Mouse (Mus musculus) G1E (cell line): ENCODE measurements at regions not wholly inside any gene's neighbourhood (a gene's known extent, or its start where the extent isn't known, plus 50 kb on each side); places are given as distances from the start of the nearest gene placed in this dataset.

Experiments used
- ATAC-seq: 2 replicates; pipeline ENCODE4 v1.8.0; 2016; ENCODE audit warnings: mild to moderate bottlenecking; ENCODE audit not compliant: insufficient number of reproducible peaks, poor library complexity, low FRiP score, severe bottlenecking; ENCODE audit errors: extremely low read depth
- DNase-seq: peaks from one replicate; pipeline ENCODE4 v3.0.0; 2012; ENCODE audit warnings: low spot score
- H3K27me3 ChIP-seq: 2 replicates; pipeline ENCODE4 v1.6.1; 2012; ENCODE audit warnings: mild to moderate bottlenecking, low read length, inconsistent platforms; ENCODE audit not compliant: insufficient read depth
- H3K36me3 ChIP-seq: replicated peaks from 2 replicates; pipeline ENCODE3; 2012; ENCODE audit warnings: mild to moderate bottlenecking, inconsistent platforms
- H3K4me1 ChIP-seq: 2 replicates; pipeline ENCODE4 v1.6.1; 2012; ENCODE audit warnings: low read depth, low read length, inconsistent platforms, mixed read lengths; ENCODE audit not compliant: insufficient read depth
- H3K4me3 ChIP-seq: 2 replicates; pipeline ENCODE4 v1.5.1; 2012; ENCODE audit warnings: low read depth, mild to moderate bottlenecking, inconsistent platforms, low read length, moderate library complexity, mixed read lengths
- H3K9me3 ChIP-seq: replicated peaks from 2 replicates; pipeline ENCODE4 v1.6.1; 2012; ENCODE audit warnings: inconsistent platforms
- CTCF ChIP-seq: IDR thresholded peaks from 2 replicates; pipeline ENCODE4 v1.5.1; 2012; ENCODE audit warnings: low read depth, low read length, inconsistent platforms, mixed read lengths
- GATA1 ChIP-seq: IDR thresholded peaks from 2 replicates; pipeline ENCODE4 v1.6.1; 2012; ENCODE audit warnings: borderline replicate concordance, low read length, inconsistent platforms, mixed read lengths
- GATA2 ChIP-seq: IDR thresholded peaks from 2 replicates; pipeline ENCODE4 v1.6.1; 2012; ENCODE audit warnings: low read depth, low read length, inconsistent platforms, borderline replicate concordance
- POLR2AphosphoS5 ChIP-seq: IDR thresholded peaks from 2 replicates; pipeline ENCODE4 v1.6.1; 2012; ENCODE audit warnings: low read depth, low read length, inconsistent platforms; ENCODE audit not compliant: insufficient replicate concordance
- TAL1 ChIP-seq: conservative IDR thresholded peaks from 2 replicates; pipeline ENCODE4 v1.6.1; 2012; ENCODE audit warnings: low read depth, low read length, inconsistent platforms, mixed read lengths

DNA sequence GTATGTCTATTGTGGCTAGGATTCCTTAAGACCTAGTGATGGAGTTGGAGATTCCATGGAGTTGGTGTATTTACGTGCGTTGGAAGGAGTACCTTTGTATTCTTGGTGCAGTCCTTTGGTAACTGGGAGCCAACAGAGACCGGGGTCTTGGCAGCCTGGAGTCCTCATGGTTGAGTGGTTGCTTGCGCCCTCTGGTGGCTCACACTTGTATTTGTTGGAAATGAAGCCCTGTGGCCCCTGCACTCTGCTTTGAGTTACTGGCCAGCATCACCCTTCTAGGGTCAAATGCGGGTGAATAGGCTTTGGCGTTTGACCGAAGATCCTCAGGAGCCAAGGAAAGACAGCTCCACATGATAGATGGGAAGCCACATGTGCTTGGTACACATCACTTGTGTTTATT lies 207.1 kb downstream of the Fam169b start:
- DNase-seq (no peak), ATAC-seq (no peak)
- peaks cover 31% of the 10 kb centered on the region for H3K9me3 ChIP-seq
- TF ChIP-seq GATA1, result no peak
- no peak for TF ChIP-seq TAL1
- TF ChIP-seq CTCF, result no peak
- TF ChIP-seq POLR2AphosphoS5, result no peak
- TF ChIP-seq GATA2, result no peak
- H3K4me3 ChIP-seq, result no peak overlapping the region
- no peaks in the 10 kb centered on the region for H3K4me1 ChIP-seq
- H3K27me3 ChIP-seq, result no peaks in the 10 kb centered on the region
- H3K36me3 ChIP-seq, result no peaks in the 10 kb centered on the region

DNA sequence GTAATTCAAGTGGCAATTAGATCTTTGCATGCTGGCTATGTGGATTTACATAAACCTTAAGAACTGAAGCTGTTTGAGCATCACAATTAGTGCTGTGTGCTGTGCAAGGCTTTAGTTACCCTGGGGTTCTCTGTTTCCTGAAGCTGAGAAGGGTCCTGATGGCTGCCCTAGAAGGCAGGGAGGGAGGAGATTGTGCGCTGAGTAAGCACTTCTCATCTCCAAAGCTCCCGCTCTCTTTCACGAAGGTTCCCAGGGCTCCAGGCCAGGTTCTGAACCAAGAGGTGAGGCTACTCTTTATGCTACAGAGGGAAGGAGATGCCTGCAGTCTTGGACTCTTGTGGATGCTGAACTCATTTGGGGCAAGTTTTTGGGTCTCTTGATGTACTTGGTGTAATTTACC lies 206.7 kb downstream of the Fam169b start:
- DNase-seq (no peak), ATAC-seq (no peak)
- no peak for TF ChIP-seq GATA2
- no peak for TF ChIP-seq POLR2AphosphoS5
- TF ChIP-seq CTCF, result no peak
- TF ChIP-seq TAL1, result no peak
- TF ChIP-seq GATA1, result no peak
- Histone ChIP-seq H3K4me1 (no peaks in the 10 kb centered on the region), H3K27me3 (no peaks in the 10 kb centered on the region), H3K4me3 (no peak overlapping the region), H3K36me3 (no peaks in the 10 kb centered on the region), H3K9me3 (peaks cover 30% of the 10 kb centered on the region)

DNA sequence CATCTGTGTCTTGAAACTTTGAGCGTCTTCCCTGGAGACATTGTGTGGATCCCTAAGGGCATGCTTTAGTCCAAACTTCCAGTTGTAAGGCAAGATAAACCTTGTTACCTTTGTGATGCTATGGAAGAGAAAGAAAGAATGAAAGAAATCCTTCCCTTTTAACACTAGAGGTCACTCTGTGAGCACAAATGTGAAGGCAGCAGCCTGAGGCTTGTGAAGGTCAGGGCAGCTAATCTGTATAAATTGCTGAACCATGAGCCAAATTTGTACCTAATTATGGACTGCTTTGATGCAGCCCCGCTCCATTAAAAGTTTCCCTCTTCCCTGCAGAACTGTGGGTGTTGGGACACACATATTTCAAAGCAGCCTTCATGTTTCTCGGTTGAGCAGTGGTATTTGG lies 204.4 kb downstream of the Fam169b start:
- Histone ChIP-seq H3K4me3 (no peak overlapping the region), H3K27me3 (no peaks in the 10 kb centered on the region), H3K36me3 (no peaks in the 10 kb centered on the region), H3K4me1 (no peaks in the 10 kb centered on the region), H3K9me3 (peaks cover 24% of the 10 kb centered on the region)
- DNase-seq (no peak), ATAC-seq (no peak)
- TF ChIP-seq TAL1, result no peak
- TF ChIP-seq GATA1, result no peak
- TF ChIP-seq CTCF, result no peak
- TF ChIP-seq POLR2AphosphoS5, result no peak
- no peak for TF ChIP-seq GATA2

DNA sequence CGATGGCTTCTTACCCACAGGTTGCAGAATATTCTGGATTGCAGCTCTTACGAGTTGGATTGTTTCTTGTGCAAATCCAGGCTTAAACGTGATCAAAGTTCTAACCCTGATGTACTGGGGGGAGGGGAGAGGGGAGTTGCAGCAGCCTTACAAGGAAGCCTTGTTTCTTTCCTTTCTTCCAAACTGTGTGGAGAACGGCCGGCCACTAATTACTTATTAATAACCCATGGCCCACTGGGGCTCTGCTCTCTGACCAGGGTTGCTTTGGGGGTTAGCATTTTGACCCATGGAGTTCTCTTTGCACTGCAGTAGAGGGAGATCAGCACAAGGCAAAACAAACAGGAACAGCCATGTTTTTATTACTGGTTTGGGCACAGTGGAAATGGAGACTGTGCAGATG lies 199.2 kb downstream of the Fam169b start:
- H3K4me3 ChIP-seq, result no peak overlapping the region

DNA sequence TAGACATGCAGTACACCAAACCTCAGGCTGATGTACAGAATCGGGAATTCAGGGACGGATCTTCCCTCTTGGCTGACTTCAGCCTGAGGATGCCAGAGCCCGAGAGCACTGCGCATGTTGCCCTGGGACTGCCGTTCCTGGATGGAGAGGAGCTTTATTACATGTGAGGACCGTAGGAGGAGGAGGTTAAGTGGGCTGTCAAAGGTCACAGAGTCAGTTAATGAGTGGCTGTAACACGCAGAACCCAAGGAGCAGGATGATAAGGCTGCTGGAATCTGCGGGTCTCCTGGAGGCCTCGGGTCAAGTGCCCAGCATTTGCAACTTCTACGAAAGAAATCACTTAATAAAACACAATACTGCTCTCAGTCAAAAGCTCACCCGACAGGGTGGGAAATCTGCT lies 197.3 kb downstream of the Fam169b start:
- ATAC-seq (no peak), DNase-seq (no peak)
- no peaks in the 10 kb centered on the region for H3K36me3 ChIP-seq
- no peaks in the 10 kb centered on the region for H3K4me1 ChIP-seq
- no peak for TF ChIP-seq CTCF
- no peak for TF ChIP-seq TAL1
- H3K4me3 ChIP-seq, result no peak overlapping the region
- no peaks in the 10 kb centered on the region for H3K27me3 ChIP-seq
- peaks cover 41% of the 10 kb centered on the region for H3K9me3 ChIP-seq

More for the DNA sequence above, 199.2 kb downstream of the Fam169b start:
- Histone ChIP-seq H3K4me1 (no peaks in the 10 kb centered on the region), H3K27me3 (no peaks in the 10 kb centered on the region), H3K36me3 (no peaks in the 10 kb centered on the region), H3K9me3 (peaks cover 37% of the 10 kb centered on the region)
- no peak for TF ChIP-seq CTCF
- TF ChIP-seq GATA2, result no peak
- no peak for TF ChIP-seq POLR2AphosphoS5
- TF ChIP-seq GATA1, result no peak
- TF ChIP-seq TAL1, result no peak
- no peak for ATAC-seq
- DNase-seq, result no peak

DNA sequence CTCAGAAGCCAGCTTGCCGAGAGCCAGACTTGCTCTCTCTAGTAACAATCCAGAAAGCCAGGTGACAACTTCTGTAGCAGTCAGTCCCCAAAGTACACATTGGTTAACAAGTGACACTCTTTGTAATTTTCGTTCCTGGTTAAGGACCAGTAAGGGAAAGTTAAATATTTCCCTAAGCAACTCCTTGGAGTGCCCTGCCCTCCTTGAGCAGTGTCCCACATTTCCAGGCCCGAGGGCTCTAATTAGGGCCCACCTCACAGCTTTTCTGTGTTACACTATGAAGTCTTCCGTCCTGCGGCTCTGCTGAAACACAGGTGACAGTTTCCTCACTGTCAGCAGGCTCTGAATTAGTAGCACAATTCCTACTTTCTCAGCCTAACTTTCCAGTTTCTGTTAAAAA lies 194.9 kb downstream of the Fam169b start:
- no peaks in the 10 kb centered on the region for H3K27me3 ChIP-seq
- ATAC-seq (no peak), DNase-seq (no peak)
- no peak overlapping the region for H3K4me3 ChIP-seq
- no peak for TF ChIP-seq GATA2
- H3K9me3 ChIP-seq, result peaks cover 44% of the 10 kb centered on the region
- no peaks in the 10 kb centered on the region for H3K4me1 ChIP-seq
- no peaks in the 10 kb centered on the region for H3K36me3 ChIP-seq

DNA sequence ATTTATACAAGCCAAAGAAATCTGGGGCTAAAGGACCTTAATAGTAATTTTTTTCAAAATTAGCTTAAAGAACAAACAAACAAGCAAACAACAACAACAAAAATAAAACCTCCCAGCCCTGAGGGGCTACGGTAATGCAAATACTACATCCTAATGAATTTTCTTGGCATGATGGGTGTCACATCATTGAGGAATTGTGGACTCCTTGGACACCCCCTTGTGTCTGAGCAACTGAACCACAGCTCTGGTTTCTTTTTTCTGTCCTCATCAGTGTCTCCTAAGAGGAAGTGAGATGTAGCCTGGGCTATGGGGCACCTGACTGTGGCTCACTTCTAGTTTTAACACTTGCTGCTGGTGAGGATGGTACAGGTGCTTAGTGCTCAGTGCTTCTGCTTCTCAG lies 184.2 kb downstream of the Fam169b start:
- Histone ChIP-seq H3K4me3 (no peak overlapping the region), H3K36me3 (no peaks in the 10 kb centered on the region), H3K27me3 (no peaks in the 10 kb centered on the region), H3K9me3 (peaks cover 24% of the 10 kb centered on the region), H3K4me1 (no peaks in the 10 kb centered on the region)
- ATAC-seq (no peak), DNase-seq (no peak)
- TF ChIP-seq CTCF (no peak), GATA2 (no peak), TAL1 (no peak), GATA1 (no peak), POLR2AphosphoS5 (no peak)
